Mouse (Mus musculus) brain, embryonic 14.5 days (tissue): ENCODE measurements around the gene 4930512M02Rik. TPM values are rescaled to one million over a fixed set of nuclear protein-coding genes. Genes with fewer than 3 reads are reported as not detected.
"Not testable (repeated sequence)": the region's sequence is repeated elsewhere in the genome, so short reads cannot be mapped to it uniquely, and the experiment has no call there.

Source experiments
- DNase-seq: peaks from one replicate; pipeline ENCODE4 v3.0.0-alpha.2; 2011; ENCODE audit warnings: low read depth
- CTCF ChIP-seq: fragments of 200-500 bp; IDR thresholded peaks from 2 replicates; pipeline ENCODE4 v1.5.1; 2012; ENCODE audit warnings: inconsistent platforms, mild to moderate bottlenecking, moderate library complexity, borderline replicate concordance; ENCODE audit not compliant: insufficient read depth, insufficient read length; ENCODE audit errors: extremely low read depth
- POLR2A ChIP-seq: fragments of 200-500 bp; IDR thresholded peaks from 2 replicates; pipeline ENCODE4 v1.6.1; 2012; ENCODE audit warnings: mild to moderate bottlenecking, inconsistent platforms, borderline replicate concordance; ENCODE audit not compliant: poor library complexity, insufficient read depth, insufficient read length, severe bottlenecking; ENCODE audit errors: extremely low read depth
- polyA plus RNA-seq: library from polyadenylated mRNA; depleted of rRNA; stranded (reverse); fragments of >200 nt; gene quantifications from 2 replicates; pipeline ENCODE4 v1.2.3, GENCODE M21; 2012; rRNA removed

4930512M02Rik gene
- not detected in 2 replicates for polyA plus RNA-seq

DNA sequence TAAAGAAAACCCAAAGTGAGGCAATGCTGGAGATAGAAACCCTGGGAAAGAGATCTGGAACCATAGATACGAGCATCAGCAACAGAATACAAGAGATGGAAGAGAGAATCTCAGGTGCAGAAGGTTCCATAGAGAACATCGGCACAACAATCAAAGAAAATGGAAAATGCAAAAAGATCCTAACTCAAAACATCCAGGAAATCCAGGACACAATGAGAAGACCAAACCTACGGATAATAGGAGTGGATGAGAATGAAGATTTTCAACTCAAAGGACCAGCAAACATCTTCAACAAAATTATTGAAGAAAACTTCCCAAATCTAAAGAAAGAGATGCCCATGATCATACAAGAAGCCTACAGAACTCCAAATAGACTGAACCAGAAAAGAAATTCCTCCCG, at the start of gene 4930512M02Rik:
TSS of gene 4930512M02Rik (minus strand) at position 101 of the 400 bp plus-strand sequence.
- DNase-seq = not testable (repeated sequence)

DNA sequence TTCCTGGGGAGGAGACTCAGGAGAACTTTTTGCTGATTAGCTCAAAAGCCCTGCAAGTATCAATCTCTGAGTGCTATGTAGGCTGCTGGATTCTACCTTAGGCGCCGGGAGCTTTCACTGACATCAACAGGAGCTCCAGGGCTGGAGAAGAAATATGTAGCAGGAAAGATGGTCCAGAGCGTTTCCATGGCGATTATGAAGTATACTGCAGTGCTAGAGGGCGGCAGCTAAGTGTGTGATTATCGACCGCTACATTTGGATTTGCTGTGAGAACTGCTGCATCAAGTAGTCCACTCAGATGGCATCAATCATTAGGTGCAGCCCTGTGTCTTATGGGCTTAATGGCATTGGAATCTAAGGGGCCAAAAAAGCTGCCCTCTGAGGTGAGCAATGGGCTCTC, 49.5 kb upstream of the 4930512M02Rik start:
- DNase-seq = no peak

DNA sequence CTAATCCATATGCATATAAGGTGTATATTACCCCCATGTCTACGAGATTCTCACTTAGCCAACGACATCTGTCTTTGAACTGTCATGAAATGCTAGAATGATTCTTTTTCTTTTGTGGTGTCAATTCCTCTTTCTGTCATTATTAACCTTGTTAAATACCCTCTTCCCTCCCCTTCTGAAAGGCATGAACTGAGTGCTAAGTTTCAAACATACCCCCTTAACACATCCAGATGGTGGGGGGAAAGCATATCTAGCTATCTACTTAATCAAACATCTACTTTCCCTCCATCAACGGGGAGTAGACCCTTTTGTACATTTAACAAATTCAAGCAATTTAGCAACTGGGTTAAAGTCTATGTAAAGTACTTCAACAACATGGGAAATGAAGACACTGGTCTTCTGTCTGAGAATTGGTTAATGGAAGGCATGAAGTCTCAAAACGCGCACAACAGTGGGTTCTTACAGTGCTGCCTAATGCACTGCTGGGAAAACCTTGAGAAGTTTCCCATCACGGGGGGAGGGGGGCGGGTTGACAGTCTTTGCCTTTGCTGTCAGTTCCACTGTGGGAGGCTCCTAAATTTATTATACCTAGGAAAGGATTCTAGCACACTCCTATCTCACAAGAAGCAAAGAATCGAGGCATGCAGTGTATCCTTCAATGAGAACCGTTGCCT, 48.6 kb upstream of the 4930512M02Rik start:
- TF ChIP-seq CTCF (no peak), POLR2A (no peak)
- no peak for DNase-seq

More for the DNA sequence above, 49.5 kb upstream of the 4930512M02Rik start:
- TF ChIP-seq POLR2A = no peak
- TF ChIP-seq CTCF = no peak

DNA sequence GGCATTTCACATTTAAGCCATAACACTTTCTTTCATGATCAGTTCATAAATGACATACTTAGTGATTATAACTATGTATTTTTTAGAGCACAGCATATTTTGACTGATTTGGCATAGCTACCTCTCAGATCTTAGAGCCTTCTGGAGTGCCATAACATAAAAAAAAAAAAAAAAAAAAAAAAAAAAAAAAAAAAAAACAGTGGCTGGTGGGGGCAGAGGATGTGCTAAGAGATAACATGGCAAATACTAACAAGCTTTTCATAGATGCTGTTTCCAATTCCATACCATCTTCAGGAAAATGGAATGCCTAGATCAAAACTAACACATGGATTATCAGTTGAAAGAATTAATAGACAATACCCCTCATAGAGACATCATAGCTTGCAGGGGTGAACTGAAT, 47.4 kb upstream of the 4930512M02Rik start:
- DNase-seq = no peak
- TF ChIP-seq CTCF = no peak
- no peak for TF ChIP-seq POLR2A

DNA sequence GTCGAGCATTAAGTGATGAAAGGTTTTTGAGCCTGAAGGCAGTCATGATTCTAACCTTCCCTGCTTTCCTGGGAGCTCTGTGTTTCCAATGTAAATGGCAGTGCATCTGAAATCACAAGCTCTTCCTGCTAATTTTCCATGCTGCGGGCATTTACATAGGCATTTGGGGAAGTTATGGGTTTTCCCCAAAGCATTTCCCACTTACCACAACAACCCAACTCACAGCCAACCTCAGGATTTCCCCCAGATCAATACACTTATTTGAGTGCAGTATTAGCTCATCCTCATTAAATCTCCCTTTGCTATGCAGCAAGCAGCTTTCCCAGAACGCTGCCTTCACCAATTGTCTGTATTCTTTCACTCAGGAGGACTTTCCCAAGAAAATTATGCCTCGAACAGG, 45.3 kb upstream of the 4930512M02Rik start:
- TF ChIP-seq POLR2A (no peak), CTCF (no peak)
- DNase-seq = no peak

- no peak for DNase-seq
- TF ChIP-seq CTCF = no peak
- TF ChIP-seq POLR2A = no peak
Observed at GRCm38 (mm10) chr11:11667922-11668290, 40.3 kb upstream of the 4930512M02Rik start.

DNA sequence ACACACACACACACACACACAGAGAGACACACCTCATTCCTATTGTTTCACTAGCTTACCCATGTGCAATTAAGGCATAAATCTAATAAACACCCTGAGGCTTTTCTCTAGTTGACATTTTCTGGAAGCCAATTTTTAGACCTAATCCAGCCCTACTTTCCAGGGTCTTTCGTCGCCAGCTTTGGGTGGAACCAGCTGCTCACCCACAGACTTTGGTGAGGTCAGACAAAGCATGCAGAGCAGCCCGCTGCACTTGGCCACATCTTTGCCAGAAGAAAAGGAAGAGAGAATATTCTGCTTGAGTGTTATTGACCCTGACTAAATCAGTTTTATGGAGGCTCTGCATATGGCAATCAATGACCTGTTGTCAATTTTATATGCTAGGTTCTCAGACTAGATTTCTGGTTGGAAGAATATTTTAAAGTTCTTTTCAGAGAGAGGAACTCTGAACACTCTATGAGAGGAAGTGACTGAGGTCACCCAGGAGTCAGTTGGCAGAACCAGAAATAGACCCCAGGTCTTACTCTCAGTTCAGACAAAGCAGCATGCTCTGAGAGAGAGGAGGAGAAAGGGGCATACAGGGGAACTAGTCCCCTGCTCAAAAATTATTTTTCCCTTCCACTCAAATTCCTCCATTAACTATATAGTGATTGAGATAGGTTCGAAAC, 39.8 kb upstream of the 4930512M02Rik start:
- TF ChIP-seq CTCF = no peak
- TF ChIP-seq POLR2A = no peak
- no peak for DNase-seq

- no peak for DNase-seq
- TF ChIP-seq POLR2A (no peak), CTCF (no peak)
Observed at GRCm38 (mm10) chr11:11660651-11661050, 33.0 kb upstream of the 4930512M02Rik start.

GRCm38 (mm10) chr11:11658834-11659233, 31.2 kb upstream of the 4930512M02Rik start:
- TF ChIP-seq POLR2A (no peak), CTCF (no peak)
- no peak for DNase-seq

DNA sequence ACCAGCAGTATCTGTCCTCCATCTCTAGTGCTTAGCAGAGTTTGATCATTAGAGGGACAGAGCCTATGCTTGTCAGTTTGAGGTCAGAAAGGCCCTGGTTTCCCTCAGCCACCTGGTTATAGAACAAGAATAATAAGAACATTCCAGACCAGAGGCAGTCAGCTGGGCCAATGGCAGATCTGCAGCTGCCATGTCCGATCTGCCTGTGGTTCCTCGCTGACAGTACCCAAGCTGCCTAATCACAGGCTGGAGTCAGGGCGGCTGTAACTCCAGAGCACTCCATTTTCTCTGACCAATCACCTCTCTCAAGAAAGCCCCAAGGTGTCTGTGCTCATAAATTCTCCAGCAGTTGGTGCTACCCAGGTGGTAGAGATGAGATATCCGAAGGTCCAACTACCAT, 30.0 kb upstream of the 4930512M02Rik start:
- DNase-seq = no peak
- TF ChIP-seq POLR2A = no peak
- no peak for TF ChIP-seq CTCF

DNA sequence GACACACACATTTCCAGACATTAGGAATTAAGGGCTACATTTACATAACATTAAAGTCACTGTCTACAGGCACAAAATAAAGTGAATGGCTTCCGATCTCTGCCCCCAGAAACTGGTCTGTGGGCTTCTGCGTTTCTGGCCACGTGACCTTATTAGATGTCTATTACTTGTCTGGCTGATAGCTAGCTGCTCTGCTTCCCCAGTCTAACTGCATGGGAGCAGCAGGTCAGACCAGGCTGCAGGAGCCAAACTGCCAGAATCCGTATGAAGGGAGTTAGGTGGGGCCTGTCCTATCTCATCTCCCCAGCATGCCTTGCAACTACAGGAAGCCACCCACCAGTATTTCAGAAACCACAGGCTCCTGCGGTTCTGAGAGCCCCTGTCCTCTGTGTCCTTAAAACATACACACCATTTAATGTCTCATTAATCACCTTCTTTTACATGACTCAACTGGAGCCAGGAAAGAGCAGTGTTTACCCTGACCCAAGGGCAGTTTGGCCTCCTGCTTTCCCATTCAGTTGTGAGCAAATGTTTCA, 29.4 kb upstream of the 4930512M02Rik start:
- no peak for DNase-seq
- TF ChIP-seq CTCF (no peak), POLR2A (no peak)

GRCm38 (mm10) chr11:11656388-11656787, 28.8 kb upstream of the 4930512M02Rik start:
- DNase-seq = no peak
- TF ChIP-seq POLR2A (no peak), CTCF (no peak)
